Mouse (Mus musculus): ENCODE measurements around the gene Pld6. TPM values are rescaled to one million over a fixed set of nuclear protein-coding genes. Genes with fewer than 3 reads are reported as not detected.
A peak's percentile ranks its signal among the peaks of the same experiment; 100 is the strongest.

Gene Pld6
- total RNA-seq, 1 experiment from 2014 or later = 4.1 TPM

DNA sequence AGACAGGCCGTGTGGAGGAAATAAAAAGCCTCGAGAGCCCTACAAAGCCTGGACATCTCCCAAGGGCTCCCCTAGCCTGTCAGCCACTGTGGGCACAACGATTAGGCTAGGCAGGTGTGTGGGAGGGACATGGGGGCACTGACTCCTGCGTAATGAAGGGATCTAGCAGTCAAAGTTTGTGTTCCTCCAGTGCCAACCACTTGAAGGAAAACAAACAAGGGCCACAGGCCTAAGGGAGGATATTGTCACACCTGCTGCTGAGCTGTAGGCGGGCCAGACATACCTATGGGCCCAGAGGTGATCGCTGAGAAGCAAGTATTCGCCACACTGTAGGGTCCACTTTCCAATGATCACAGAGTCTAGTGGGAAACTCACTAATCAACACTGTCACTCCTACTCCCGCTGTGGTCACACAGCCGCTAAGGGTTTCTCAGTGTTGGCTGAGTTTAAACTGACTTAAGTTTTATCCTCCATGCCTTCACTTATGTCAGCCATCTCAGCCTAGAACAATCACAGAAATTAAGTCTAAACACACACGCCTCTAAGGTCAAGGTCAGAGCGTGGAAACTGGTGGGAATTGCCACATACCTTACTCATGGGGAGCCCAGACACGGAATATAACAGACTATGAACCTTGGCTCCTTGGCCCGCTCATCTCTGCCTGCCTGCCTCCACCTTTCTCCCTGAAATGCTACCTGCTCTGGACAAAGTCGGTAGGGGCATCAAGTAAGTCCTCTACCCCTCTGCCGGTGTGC, 824 bp downstream of the Pld6 start:
- DNase-seq = no peak

DNA sequence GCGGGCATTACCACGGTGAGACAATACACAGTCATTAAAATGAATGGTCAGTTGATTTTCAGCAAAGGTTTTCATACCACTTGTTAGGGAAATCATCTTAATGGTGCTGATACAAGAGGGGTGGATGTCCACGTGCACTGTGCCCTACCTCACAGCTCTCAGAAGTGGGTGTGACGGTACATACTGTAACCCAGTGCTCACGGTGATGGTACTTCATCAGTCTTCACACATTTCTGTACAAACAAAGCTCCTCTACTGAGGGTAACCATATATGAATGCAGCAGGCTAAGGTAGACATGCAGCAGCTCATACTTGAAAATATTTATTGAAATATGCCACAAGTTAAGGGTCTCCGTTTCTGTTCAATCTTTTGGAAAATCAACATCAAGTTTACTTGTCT, 3.9 kb downstream of the Pld6 start:
- DNase-seq = no peak

DNA sequence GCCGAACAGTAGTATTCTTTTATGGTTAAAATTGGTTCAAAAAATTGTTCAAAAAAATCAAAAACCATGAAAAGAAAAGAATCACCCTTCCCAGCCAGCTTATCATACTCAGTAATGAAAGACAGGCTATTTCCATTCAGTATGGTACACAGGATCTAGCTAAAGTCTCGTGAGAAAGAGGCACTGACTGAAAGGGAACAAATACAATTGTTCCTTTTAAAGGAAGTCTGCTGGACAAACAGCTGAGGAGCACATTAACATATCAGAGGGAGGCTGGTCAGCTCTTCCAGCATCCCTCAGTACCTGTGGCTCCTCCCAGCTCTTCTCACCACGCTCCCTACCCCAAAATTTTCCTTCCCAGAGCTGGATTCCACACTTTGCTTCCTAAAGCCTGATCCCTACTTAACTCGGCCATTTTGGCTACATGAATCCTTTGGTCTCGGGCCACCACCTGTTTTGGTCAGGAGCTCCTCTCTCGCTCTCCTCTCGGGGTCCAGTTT, 5.3 kb downstream of the Pld6 start:
- DNase-seq = no peak

DNA sequence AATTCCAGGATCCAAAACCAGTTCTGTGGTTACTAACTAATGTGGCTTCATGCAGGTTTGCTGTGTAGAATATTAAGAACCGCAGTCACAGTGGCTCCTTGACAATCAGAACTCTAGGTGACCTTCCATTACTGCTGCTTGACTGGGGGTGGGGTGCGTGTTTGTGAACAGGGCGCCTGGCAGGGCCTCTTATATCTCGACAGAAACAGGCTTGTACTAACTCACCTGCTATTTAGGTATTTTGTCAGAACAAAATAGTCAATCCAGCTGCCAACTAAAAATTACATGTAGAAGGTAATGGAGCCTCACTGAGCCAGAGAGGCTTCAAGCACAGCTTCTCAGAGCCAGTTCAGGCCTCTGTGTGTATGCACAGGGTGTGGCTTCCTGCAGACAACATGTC, 7.2 kb downstream of the Pld6 start:
- DNase-seq = no peak

DNA sequence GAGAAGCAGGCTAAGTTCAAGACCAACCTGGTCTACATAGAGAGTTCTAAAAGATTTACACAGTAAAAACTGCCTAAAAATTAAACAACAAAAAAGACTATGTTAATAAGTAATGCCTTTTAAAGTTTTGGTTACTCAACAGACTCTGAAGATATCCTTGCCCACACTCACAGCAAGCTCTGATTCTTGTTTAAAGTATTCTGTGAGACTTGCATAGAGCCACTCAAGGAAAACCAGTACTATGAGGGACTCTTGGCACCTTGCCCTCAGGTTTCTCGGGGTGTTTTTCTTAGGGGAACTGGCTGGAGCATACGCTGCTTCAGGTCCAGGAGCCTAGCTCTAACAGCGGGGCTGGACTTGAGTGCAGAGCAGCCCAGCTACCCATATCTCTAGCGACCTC, 8.0 kb downstream of the Pld6 start:
- DNase-seq = no peak

DNA sequence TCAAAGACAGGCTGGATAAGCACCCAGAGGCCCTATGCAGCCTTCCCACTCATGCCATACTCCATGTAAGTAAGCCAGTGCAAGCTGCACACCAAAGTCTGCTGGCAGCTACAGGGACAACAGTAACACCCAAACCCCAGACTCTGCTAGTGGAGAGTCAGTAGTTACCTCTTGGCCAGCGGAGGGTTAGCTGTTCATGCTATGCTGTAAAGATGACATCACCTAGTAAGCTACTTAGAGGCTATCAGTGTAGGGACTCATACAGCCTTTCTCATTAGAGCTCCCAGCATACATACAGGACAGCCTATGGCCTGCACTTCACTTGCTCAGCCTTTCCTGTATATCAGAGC, 8.6 kb downstream of the Pld6 start:
- DNase-seq = no peak

DNA sequence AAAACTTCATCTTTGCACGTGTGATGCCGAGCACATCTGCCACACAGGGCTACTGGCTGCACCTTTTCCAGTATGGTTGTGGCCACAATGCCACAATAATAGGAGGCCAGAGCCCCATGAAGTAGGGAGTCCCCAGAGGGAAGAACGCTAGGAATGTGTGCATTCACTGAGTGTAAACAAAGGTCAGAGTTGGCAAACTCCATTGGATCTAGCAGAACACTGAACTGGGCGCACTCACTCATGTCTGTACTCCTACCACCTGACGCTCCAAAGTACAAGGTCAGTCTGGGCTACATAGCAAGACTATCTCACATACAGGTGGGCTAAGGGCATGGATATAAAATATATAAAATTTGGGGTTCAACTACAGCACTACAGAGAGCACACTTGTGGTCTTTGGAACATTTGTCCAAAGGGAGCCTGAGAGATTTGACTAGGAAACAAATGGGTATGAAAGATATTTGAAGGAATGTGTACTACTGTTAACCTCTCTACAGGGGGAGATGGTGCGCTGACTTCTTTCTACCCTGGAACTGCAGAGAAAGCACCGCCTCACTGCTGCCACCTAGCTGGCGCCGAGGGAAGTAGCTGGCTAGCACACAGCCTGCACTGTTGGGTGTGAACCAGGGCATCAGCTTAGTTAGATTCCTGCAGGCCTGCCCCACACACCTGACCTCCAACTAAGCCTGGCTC, 9.1 kb downstream of the Pld6 start:
- peak; percentile 79 for DNase-seq

DNA sequence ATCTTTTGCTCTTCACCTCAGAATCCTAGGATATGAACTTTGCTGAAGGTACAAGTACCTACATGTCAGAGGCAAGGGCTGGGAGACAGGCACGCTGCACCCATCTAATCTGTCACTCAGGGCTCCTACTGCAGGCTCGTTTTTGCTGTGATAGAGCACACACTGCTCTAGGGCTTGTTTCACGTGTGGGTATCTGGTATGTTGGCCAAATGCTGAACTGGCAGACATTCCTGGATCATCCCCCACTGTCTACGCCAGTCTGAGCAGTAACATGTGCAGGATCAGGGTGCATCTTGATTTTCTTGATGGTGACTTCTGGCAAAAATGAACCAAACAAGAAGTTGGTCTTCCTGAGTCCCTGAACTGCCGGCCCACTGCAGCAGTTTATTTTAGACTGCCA, 10.2 kb downstream of the Pld6 start:
- DNase-seq = no peak

DNA sequence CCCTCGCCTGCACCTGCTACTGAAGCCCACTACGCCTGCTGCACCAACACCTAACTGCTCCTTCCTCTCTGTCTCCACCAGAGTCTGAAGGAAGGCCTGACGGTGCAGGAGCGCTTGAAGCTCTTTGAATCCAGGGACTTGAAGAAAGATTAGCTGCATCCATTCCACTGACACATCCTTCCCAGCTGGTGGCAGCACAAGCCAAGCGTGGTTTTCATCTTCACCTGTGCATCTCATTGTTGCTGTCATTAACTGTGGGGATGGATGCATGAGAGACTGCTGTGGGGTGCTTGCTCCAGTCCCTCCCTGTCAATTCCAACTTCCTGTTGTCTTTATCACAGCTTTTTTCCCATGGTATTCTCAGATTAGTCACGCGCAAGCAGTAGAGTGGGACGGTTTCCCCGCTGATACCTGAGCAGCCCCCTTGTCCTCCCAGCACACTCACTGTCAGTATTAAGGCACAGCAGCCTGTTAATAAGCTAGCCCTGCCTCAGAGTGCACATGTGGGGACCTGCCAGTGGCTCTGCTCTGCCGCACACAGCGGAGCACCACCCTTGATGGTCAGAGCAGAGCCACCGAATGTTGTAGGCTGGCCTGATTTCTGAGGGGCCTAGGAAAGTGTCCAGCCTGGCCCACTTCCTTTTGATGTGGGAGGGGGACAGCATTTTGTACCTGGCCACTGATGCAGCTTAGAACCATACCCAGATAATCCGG, 11.9 kb downstream of the Pld6 start:
- no peak for DNase-seq

DNA sequence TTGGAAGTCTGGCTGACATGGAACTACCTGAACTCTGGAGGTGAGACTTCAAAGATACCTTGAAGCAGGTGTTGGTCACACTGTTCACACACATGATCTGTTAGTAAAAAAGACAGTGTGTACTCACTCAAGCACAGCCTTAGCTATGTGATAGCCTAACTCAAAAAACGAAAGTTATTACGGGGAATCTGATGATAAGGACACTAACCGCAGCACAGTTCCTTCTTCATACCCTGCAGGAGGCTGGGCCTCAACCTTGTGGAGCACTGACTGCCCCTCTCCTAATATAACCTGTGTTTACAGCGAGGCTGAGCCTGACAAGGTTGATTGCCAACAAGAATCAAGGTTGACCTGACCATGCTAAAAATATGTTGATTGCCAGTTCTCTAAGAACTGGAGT, 12.9 kb downstream of the Pld6 start:
- no peak for DNase-seq

DNA sequence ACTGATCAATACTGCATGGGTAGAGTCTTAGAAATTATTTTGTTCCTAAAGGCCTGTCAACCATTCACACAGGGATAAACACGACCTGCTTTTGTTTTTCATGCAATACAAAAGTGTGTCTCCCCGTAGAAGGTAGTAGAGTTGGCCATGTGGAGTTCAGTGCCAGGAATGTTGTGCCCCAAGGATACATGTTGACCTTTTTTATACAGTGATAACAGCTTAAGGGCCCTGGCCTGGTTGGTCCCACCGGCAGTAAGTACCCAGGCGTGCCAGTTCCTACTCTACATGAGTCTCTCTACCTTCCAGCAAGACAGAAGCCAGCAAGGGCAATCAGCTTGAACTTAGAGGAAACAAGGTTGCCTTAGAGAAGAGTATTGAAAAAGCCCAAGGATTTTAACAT, 14.5 kb downstream of the Pld6 start:
- DNase-seq = no peak

DNA sequence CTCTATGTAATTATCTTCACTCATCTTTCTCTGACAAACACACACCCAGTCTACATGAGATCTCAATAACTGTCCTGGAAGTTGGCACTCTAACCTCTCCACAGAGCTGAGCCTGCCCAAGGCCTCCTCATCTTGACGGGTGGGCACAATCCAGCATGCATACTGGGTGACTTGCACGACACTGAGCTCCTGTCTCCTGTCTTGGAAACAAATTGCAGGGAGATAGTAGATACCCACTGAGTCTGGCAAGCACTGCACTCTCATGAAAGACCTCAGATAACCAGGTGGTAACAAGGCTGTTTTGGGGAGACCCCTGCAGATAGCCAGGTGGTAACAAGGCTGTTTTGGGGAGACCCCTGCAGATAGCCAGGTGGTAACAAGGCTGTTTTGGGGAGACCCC, 15.2 kb downstream of the Pld6 start:
- no peak for DNase-seq

DNA sequence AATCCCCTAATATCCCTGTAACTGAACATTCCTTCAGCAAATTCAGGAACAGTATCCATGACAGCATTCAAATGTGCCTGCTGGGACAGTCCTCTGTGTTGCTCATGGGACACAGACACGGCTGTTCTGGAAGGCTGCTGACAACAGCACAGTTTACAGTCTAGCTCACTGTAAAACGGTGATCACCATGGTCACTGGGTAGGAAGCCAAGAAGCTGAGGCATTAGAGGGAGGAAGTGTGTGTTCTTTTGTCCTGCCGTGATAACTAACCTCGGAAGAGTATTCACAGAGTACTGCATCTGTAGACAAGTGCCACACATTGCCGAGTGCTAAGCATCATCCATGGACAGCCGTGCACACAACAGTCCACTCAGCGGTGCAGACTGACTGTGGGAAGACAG, 16.7 kb downstream of the Pld6 start:
- no peak for DNase-seq

DNA sequence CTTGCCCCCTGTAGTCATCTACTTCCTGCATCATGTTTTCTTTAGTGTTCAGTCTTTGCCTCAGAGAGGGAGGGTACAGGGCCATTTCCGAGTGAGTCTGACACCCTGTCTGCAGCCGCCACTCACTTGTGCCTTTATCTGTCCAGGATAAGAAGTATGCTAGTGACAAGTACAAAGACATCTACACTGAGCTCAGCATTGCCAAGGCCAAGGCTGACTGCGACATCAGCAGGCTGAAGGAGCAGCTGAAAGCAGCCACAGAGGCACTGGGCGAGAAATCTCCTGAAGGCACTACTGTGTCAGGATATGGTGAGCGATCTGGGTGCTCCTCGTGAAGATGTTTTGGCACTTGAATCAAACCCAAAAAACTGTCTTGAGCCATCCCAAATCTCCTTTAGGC, 17.7 kb downstream of the Pld6 start:
- peak; percentile 26 for DNase-seq

DNA sequence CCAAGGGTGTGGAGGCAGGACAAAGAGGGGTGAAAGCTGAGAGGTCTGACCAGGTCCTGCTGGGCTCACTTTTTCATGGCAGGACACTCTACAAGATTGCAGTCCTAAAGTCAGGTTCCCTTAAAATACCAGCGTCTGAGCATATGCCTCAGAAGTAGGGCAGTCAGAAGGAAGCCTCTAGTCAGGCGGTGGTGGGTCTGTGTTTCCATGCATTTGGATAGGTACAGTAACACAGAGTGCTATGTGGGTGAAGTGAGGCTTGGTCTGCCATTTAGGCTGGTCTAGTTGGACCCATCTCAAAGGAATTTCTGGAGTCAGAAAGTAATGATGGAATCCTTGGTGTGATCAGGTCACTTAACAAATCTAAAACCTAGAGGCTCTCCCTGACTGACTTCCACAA, 18.1 kb downstream of the Pld6 start:
- DNase-seq = no peak

DNA sequence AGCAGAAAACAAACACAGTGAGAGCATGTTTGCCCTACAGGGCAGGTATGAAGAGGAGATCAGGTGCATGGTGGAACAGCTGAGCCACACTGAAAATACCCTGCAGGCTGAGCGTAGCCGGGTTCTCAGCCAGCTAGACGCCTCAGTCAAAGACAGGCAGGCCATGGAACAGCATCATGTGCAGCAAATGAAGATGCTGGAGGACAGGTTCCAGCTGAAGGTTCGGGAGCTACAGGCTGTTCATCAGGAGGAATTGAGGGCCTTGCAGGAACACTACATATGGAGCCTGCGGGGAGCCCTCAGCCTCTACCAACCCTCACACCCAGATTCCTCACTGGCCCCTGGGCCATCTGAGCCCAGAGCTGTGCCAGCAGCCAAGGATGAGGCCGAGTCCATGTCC, 26.6 kb downstream of the Pld6 start:
- DNase-seq = no peak

DNA sequence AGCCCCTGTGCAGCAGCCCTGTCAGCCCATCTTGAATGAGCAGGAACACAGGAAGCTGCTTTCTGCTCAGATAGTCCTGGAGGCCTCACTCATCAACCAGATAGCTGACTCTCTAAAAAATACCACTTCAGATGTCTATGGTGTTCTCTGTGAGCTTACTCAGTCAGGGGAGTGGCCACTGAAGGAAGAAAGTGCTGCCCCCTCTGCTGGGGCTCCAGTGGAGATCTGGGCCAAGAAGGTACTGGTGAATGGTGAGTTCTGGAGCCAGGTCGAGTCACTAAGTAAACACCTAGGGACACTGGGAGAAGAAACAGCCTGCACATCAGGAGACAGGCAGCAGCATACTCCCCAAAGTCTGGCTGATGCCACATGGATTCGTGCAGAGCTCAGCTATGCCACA, 27.8 kb downstream of the Pld6 start:
- no peak for DNase-seq

DNA sequence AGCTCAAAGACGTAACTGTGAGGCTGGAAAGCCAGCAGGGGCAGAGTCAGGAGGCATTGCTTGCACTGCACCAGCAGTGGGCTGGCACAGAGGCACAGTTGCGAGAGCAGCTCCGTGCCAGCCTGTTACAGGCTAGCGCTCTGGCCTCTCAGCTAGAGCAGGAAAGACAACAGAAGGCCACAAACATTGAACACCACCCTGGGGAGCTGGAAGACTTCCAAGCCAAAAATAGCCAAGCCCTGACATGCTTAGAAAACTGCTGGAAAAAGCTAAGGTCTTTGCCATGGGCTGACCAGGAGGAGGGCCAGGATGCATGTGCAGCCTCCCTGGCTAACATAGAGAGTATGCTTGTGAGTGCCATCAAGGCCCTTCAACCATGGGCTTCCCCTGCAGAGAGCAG, 28.3 kb downstream of the Pld6 start:
- peak; percentile 65 for DNase-seq

DNA sequence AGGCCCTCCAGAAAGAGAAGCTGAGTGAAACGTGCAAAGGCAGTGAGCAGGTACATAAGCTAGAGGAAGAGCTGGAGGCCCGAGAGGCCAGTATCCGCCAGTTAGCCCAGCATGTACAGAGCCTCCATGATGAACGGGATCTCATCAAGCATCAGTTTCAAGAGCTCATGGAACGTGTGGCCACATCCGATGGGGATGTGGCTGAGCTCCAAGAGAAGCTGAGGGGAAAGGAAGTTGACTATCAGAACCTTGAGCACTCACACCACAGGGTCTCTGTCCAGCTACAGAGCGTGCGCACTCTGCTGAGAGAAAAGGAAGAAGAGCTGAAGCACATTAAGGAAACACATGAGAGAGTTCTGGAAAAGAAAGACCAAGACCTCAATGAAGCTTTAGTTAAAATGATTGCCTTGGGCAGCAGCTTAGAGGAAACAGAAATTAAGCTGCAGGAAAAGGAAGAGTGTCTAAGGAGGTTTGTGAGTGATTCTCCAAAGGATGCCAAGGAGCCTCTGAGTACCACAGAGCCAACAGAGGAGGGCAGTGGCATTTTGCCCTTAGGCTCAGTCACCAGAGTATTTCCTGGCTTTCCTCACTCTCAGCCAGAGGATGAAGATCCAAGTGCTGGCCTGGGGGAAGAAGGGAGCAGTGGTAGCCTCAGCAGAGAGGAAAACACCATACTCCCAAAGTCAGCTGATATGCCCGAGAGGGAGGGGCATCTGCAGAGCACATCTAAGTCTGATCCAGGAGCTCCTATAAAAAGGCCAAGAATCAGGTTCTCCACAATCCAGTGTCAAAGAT, 29.1 kb downstream of the Pld6 start:
- DNase-seq = no peak

DNA sequence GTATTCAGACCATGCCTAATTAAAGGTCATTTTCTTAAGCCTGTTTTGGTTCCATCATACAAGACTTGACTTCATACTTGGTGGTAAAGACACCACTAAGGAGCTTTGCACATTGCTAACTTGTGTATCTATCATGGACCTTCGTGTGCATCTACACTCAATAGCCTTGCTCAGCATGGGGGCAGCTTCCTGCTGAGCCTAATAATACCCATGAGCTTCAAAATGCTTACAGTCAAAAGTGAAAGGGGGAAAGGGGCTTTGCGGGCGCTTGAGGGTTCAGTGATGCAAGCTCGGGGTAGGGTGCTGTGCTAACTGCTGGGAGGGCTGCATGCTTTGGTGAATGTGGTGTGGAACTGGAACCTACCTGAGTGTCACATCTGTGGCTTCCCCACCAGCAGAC, 31.1 kb downstream of the Pld6 start:
- DNase-seq = no peak

DNA sequence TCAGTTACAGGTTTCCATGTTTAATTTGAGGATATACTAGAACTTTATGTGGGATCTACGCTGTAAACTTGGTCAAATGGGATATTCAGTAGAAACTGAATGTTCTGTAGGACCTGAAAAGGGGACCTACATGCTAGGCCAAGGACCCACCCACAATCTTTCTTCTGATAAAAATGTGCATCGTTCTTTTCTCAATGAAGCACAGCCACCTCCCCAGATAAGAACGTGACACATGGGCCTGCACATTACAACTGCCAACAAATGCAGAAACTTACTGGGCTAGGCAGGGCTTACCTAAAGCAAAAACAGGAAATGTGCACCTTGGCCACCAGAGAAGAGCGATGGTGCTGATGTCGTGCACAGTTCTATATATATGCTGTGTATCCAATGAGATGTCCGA, 32.9 kb downstream of the Pld6 start:
- no peak for DNase-seq

DNA sequence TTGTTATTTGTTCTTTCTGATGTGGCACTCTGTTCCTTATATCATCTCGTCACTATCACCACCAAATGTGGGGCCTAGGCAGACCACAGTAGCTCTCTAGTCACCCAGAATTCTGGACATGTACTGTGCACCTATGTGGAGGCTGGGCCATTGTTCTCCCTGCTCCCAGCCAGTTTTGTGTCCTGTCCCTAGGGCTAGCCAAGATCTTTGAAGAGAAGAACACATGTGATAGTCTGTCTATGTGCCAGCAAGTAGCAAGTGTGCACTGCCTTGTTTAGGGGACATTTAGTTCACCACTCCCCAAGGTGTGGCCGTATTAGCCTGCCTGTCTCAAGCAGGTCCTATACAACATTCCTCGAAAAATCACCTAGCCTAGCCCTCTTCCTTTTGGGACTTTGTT, 38.4 kb downstream of the Pld6 start:
- no peak for DNase-seq

DNA sequence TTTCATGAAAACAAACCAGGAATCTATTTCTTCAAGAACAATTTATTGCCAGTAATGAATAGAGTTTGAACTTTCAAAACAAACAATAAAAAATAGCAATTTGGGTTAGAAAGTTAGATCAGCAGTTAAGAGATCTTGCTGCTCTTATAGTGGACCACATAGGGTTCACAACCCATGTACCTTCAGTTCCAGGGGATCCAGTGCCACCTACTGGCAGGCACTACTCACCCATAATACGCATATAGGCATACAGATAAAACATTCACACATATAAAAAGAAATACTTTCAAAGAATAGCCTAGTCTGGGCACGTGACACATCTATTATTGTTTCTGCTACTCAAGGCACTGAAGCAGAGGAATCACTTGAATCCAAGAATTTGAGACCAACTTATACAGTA, 40.8 kb downstream of the Pld6 start:
- DNase-seq = peak; percentile 54
